Mouse (Mus musculus) forebrain, embryonic 13.5 days (tissue): ENCODE data around the gene Scmh1. TPM values are rescaled to one million over a fixed set of nuclear protein-coding genes. Genes with fewer than 3 reads are reported as not detected.

Experiments
- ATAC-seq: fragments of 200-750 bp; cut with Nextera tagmentation; 2 replicates; pipeline ENCODE4 v1.8.0; 2017
- H3K27ac ChIP-seq: fragments of 300-500 bp; sonication (generic); 2 replicates; pipeline ENCODE4 v1.5.1; 2015; ENCODE audit warnings: inconsistent platforms, mild to moderate bottlenecking, moderate library complexity
- H3K27me3 ChIP-seq: fragments of 300-500 bp; sonication (generic); 2 replicates; pipeline ENCODE4 v1.6.1; 2015; ENCODE audit warnings: mild to moderate bottlenecking, inconsistent platforms
- H3K36me3 ChIP-seq: fragments of 300-500 bp; sonication (generic); 2 replicates; pipeline ENCODE4 v1.6.1; 2015; ENCODE audit warnings: mild to moderate bottlenecking, inconsistent platforms; ENCODE audit not compliant: poor library complexity, severe bottlenecking
- H3K4me1 ChIP-seq: fragments of 300-500 bp; sonication (generic); 2 replicates; pipeline ENCODE4 v1.6.1; 2015; ENCODE audit warnings: inconsistent platforms
- H3K4me2 ChIP-seq: fragments of 300-500 bp; sonication (generic); 2 replicates; pipeline ENCODE4 v1.6.1; 2015; ENCODE audit warnings: inconsistent platforms, mild to moderate bottlenecking, moderate library complexity
- H3K4me3 ChIP-seq: fragments of 300-500 bp; sonication (generic); 2 replicates; pipeline ENCODE4 v1.5.1; 2015; ENCODE audit warnings: mild to moderate bottlenecking, inconsistent platforms
- H3K9ac ChIP-seq: fragments of 300-500 bp; sonication (generic); 2 replicates; pipeline ENCODE4 v1.6.1; 2015; ENCODE audit warnings: mild to moderate bottlenecking, inconsistent platforms
- H3K9me3 ChIP-seq: fragments of 300-500 bp; sonication (generic); replicated peaks from 2 replicates; pipeline ENCODE4 v1.6.1; 2016; ENCODE audit warnings: inconsistent platforms
- WGBS: fragments of 180-500 bp; shearing (Covaris S2); methylation state at CpG from one replicate; pipeline ENCODE4 v1.1.7; 2015; 5-methylcytosine and 5-hydroxymethylcytosine counted together
- polyA plus RNA-seq: library from polyadenylated mRNA; unstranded; fragments of >200 nt; fragmentation: Nextera tagmentation; extraction: Ambion mirVana; gene quantifications from 2 replicates; pipeline ENCODE4 v1.2.1, GENCODE M21; 2015

The Scmh1 gene
- polyA plus RNA-seq, 1 experiment from 2014 or later: 49.7 TPM

GRCm38 (mm10) chr4:120569025-120569424 is 163.9 kb downstream of the Scmh1 start:
- H3K9ac ChIP-seq: peak overlapping the region; percentile 95

GRCm38 (mm10) chr4:120569486-120570437 is 164.7 kb downstream of the Scmh1 start, which contains the start of gene Ctps:
Ctps (minus strand) TSS chr4:120570276.
- H3K4me2 ChIP-seq: peak within 1 kb of the TSS; percentile 74
- WGBS: under 1% methylated on average over 85 of the region's 97 CpGs
- peak; percentile 98 for ATAC-seq

More at GRCm38 (mm10) chr4:120569025-120569424, 163.9 kb downstream of the Scmh1 start:
- peak overlapping the region; percentile 83 for H3K4me3 ChIP-seq
- no peak for ATAC-seq
- H3K4me2 ChIP-seq: peak overlapping the region; percentile 74
- H3K4me1 ChIP-seq: peaks cover 29% of the 10 kb centered on the region
- 5% methylated on average over 4 of the region's 4 CpGs for WGBS
- H3K27me3 ChIP-seq: no peaks in the 10 kb centered on the region
- H3K9me3 ChIP-seq: no peaks in the 10 kb centered on the region
- no peak overlapping the region for H3K27ac ChIP-seq
- peaks cover 22% of the 10 kb centered on the region for H3K36me3 ChIP-seq

GRCm38 (mm10) chr4:120570438-120571069 is 165.5 kb downstream of the Scmh1 start:
- Histone ChIP-seq H3K27ac (peak overlapping the region; percentile 96), H3K9ac (peak overlapping the region; percentile 95), H3K4me2 (peak overlapping the region; percentile 74), H3K27me3 (no peaks in the 10 kb centered on the region), H3K36me3 (peaks cover 8% of the 10 kb centered on the region; the same call in 1 of the 2 replicates), H3K4me1 (peaks cover 29% of the 10 kb centered on the region), H3K9me3 (no peaks in the 10 kb centered on the region), H3K4me3 (peak overlapping the region; percentile 83)
- 1% methylated on average over 27 of the region's 27 CpGs for WGBS
- peak; percentile 72 for ATAC-seq

More at GRCm38 (mm10) chr4:120569486-120570437, 164.7 kb downstream of the Scmh1 start, which contains the start of gene Ctps:
- H3K9me3 ChIP-seq: no peaks in the 10 kb centered on the region
- peak within 1 kb of the TSS; percentile 83 for H3K4me3 ChIP-seq
- peaks cover 29% of the 10 kb centered on the region for H3K4me1 ChIP-seq
- H3K9ac ChIP-seq: peak within 1 kb of the TSS; percentile 95
- no peaks in the 10 kb centered on the region for H3K27me3 ChIP-seq
- peaks cover 15% of the 10 kb centered on the region for H3K36me3 ChIP-seq
- H3K27ac ChIP-seq: peak within 1 kb of the TSS; percentile 96

- no peak for ATAC-seq
- 82% methylated on average over 3 of the region's 3 CpGs for WGBS
- Histone ChIP-seq H3K4me2 (peak overlapping the region; percentile 74), H3K27me3 (no peaks in the 10 kb centered on the region), H3K4me3 (peak overlapping the region; percentile 83), H3K27ac (peak overlapping the region; percentile 96; the same call in 1 of the 2 replicates), H3K9me3 (no peaks in the 10 kb centered on the region), H3K9ac (peak overlapping the region; percentile 95), H3K36me3 (peaks cover 6% of the 10 kb centered on the region; the same call in 1 of the 2 replicates), H3K4me1 (peaks cover 29% of the 10 kb centered on the region)
These were observed 166.0 kb downstream of the Scmh1 start for GRCm38 (mm10) chr4:120571070-120571464.

GRCm38 (mm10) chr4:120571691-120572090 is 166.6 kb downstream of the Scmh1 start:
- H3K4me1 ChIP-seq: peaks cover 29% of the 10 kb centered on the region
- no peaks in the 10 kb centered on the region for H3K9me3 ChIP-seq
- H3K27me3 ChIP-seq: no peaks in the 10 kb centered on the region
- no peak overlapping the region for H3K4me2 ChIP-seq
- H3K27ac ChIP-seq: no peak overlapping the region
- no peak overlapping the region for H3K9ac ChIP-seq
- no peak overlapping the region for H3K4me3 ChIP-seq
- 0 out of 2 replicates have a peak, but pooled peaks cover 2% of the 10 kb centered on the region for H3K36me3 ChIP-seq
- WGBS: 63% methylated on average over 3 of the region's 3 CpGs
- ATAC-seq: no peak

Other genes starting within 250 kb of the Scmh1 start
- gene Edn2, start 244.1 kb upstream of the Scmh1 start, polyA plus RNA-seq: 0.18 and 0.31 TPM in 2 replicates
- 3.1 and 3.8 TPM in 2 replicates for gene Foxo6, start 117.9 kb upstream of the Scmh1 start, polyA plus RNA-seq
- gene Slfnl1, start 127.0 kb downstream of the Scmh1 start, polyA plus RNA-seq: not detected in 2 replicates
- gene Ctps, start 165.0 kb downstream of the Scmh1 start, polyA plus RNA-seq: 107 and 114 TPM in 2 replicates
- gene Gm8439, start 183.5 kb downstream of the Scmh1 start, polyA plus RNA-seq: not detected in 2 replicates